Mouse (Mus musculus): ENCODE data around the gene Dnah17.

Gene Dnah17

GRCm38 (mm10) chr11:118130534-118130933, at the start of gene Dnah17:
Gene Dnah17, minus strand, starts transcription at chr11:118130634.
- no peak for DNase-seq (ENCODE audit: low spot score in 2 of 2)

- no peak for DNase-seq (ENCODE audit: low spot score in 2 of 2)
These were observed 49.8 kb upstream of the Dnah17 start for GRCm38 (mm10) chr11:118180199-118180598.

GRCm38 (mm10) chr11:118178236-118178635, 47.8 kb upstream of the Dnah17 start:
- no peak for DNase-seq (ENCODE audit: low spot score in 2 of 2)

- DNase-seq (ENCODE audit: low spot score in 2 of 2), result no peak
These were observed 44.3 kb upstream of the Dnah17 start for GRCm38 (mm10) chr11:118174752-118175151.

- no peak for DNase-seq (ENCODE audit: low spot score in 2 of 2)
These were observed 42.3 kb upstream of the Dnah17 start for GRCm38 (mm10) chr11:118172768-118173167.

GRCm38 (mm10) chr11:118170333-118170732, 39.9 kb upstream of the Dnah17 start:
- no peak for DNase-seq (ENCODE audit: low spot score in 2 of 2)

- DNase-seq (ENCODE audit: low spot score in 2 of 2), result no peak
These were observed 38.3 kb upstream of the Dnah17 start for GRCm38 (mm10) chr11:118168714-118169113.

- DNase-seq (ENCODE audit: low spot score in 2 of 2), result no peak
These were observed 36.2 kb upstream of the Dnah17 start for GRCm38 (mm10) chr11:118166626-118167025.

GRCm38 (mm10) chr11:118165681-118166080, 35.2 kb upstream of the Dnah17 start:
- DNase-seq (ENCODE audit: low spot score in 2 of 2), result no peak

- no peak for DNase-seq (ENCODE audit: low spot score in 2 of 2)
These were observed 34.1 kb upstream of the Dnah17 start for GRCm38 (mm10) chr11:118164566-118164965.

- no peak for DNase-seq (ENCODE audit: low spot score in 2 of 2)
These were observed 31.8 kb upstream of the Dnah17 start for GRCm38 (mm10) chr11:118162245-118162644.

- no peak for DNase-seq (ENCODE audit: low spot score in 2 of 2)
These were observed 30.8 kb upstream of the Dnah17 start for GRCm38 (mm10) chr11:118161240-118161639.

- DNase-seq (ENCODE audit: low spot score in 2 of 2), result no peak
These were observed 30.3 kb upstream of the Dnah17 start for GRCm38 (mm10) chr11:118160763-118161162.

GRCm38 (mm10) chr11:118158753-118159152, 28.3 kb upstream of the Dnah17 start:
- DNase-seq (ENCODE audit: low spot score in 2 of 2), result no peak

- peak; percentile 77 to 80 for DNase-seq (ENCODE audit: low spot score in 2 of 2)
These were observed 26.1 kb upstream of the Dnah17 start for GRCm38 (mm10) chr11:118156480-118157060.

- DNase-seq (ENCODE audit: low spot score in 2 of 2), result no peak
These were observed 22.5 kb upstream of the Dnah17 start for GRCm38 (mm10) chr11:118152964-118153363.

GRCm38 (mm10) chr11:118151423-118152180, 21.2 kb upstream of the Dnah17 start:
- no peak for DNase-seq (ENCODE audit: low spot score in 2 of 2)

GRCm38 (mm10) chr11:118150115-118150701, 19.8 kb upstream of the Dnah17 start:
- DNase-seq (ENCODE audit: low spot score in 2 of 2), result no peak

- no peak for DNase-seq (ENCODE audit: low spot score in 2 of 2)
These were observed 17.6 kb upstream of the Dnah17 start for GRCm38 (mm10) chr11:118147877-118148637.

GRCm38 (mm10) chr11:118146446-118146845, 16.0 kb upstream of the Dnah17 start:
- DNase-seq (ENCODE audit: low spot score in 2 of 2), result peak; percentile 17 to 27

GRCm38 (mm10) chr11:118145771-118146351, 15.4 kb upstream of the Dnah17 start:
- peak; percentile 87 to 88 for DNase-seq (ENCODE audit: low spot score in 2 of 2)

- DNase-seq (ENCODE audit: low spot score in 2 of 2), result no peak
These were observed 14.7 kb upstream of the Dnah17 start for GRCm38 (mm10) chr11:118145092-118145491.

Data from spleen, postnatal 36 days (tissue).